Mouse (Mus musculus): ENCODE results near the gene Anxa9.
"Not testable (repeated sequence)": the region's sequence is repeated elsewhere in the genome, so short reads cannot be mapped to it uniquely, and the experiment has no call there.

The Anxa9 gene

DNA sequence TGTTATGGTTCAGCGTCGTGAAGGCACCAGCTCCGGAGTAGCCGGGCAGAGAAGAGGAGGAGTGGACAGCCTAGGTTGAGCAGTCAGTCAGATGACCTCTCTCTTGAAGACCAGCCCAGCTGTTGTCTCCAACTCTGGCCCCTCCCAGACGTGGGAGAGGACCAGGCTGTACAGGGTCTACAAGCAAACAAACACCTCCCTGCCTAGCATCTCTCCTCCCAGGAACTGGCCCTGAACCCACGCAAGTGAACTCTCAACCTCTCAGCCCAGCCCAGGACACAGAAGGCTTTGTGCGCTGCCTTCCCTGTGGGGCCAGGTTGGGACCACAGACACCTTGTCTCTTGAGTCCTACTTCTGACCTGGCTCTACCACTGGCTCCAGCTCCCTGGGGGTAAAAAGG is at the start of gene Anxa9:
TSS of gene Anxa9 (minus strand) at position 77 of the 400 bp plus-strand sequence.
- CTCF ChIA-PET, result interaction anchor here in 3 of 4 experiments (0.6 to 1.1 kb wide), 5 partner anchors 10 to 357 kb away, joined by 3 to 7 read pairs (median 3); partner anchors contain the start of gene Gm128 (in 1 of the 3)
- POLR2A ChIA-PET, result interaction anchor here (0.5 to 3.7 kb wide), 14 partner anchors 8 to 158 kb away, joined by 3 to 24 read pairs (median 4); partner anchors contain the start of genes Cdc42se1 (in 1 of the 4) and Cers2 (in 1 of the 4)

DNA sequence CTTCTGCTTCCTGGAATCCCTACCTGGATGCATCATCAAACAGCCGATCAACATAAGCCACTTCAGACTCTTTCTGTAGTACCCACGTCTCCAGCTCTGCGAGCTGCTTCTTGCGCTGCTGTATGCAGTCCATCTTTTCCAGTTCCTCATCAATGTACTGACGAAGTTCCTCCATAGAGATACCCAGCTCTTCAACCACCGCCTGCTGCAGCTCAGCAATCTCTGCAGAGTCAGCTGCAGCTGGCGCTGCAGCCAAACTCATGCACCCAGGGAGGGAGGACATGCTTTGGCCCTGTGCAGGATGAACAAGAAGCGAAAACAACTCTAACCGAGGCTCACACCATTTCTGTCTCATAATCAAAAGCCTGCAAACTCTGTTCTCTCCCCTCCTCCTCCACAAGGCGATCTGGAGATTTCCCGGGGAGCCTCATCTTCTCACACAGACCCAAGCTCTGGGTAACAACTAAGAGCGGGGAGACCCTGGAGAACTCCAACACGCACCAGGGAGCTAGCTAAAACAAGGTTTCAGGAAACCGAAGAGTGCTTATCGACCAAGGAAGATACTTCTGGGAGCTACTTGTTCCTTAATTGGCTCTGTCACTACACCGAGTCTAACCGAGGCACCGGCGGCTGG is 49.1 kb upstream of the Anxa9 start:
- POLR2A ChIA-PET, result interaction anchor here in 1 of 4 experiments (0.6 kb wide), 1 partner anchor 21 kb away, joined by 3 read pairs; no protein-coding TSS in a partner anchor
- CTCF ChIA-PET, result not testable (repeated sequence)

DNA sequence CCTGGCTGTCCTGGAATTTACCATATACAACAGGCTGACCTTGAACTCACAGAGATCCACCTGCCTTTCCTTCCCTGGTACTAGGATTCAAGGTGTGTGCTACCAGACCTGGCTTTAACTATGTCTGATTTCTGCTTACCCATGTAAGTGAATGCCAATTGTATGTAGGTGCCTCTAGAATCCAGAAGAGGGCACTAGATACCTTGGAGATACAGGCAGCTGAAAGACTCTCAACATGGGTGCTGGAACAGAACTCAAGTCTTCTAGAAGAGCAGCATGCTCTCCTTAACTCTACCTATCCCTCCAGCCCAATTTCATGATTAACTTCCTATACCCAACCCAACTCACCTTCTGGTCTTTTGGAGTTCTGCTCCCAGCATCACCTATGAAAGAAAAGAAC is 42.5 kb upstream of the Anxa9 start:
- ChIA-PET POLR2A (interaction anchor here in 3 of 4 experiments (0.7 to 1.5 kb wide), 11 partner anchors 8 to 326 kb away, joined by 3 to 10 read pairs (median 3); partner anchors contain the start of gene Arnt (in 1 of the 3)), CTCF (interaction anchor here (0.5 to 2.2 kb wide), 26 partner anchors 10 to 766 kb away, joined by 3 to 16 read pairs (median 4); partner anchors contain the start of genes 4930558C23Rik (in 1 of the 4), Arnt (in 1 of the 4) and Cers2 (in 1 of the 4))

DNA sequence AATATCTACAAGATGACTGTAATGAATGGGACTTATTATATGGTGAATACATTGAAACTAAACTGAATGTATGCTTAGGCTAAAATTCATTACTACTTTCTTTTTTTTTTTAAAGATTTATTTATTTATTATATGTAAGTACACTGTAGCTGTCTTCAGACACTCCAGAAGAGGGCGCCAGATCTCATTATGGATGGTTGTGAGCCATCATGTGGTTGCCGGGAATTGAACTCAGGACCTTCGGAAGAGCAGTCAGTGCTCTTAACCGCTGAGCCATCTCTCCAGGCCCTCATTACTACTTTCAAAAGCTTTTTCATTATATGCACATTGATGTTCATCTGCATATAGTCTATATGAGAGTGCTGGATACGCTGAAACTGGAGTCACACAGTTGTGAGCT is 41.4 kb upstream of the Anxa9 start:
- POLR2A ChIA-PET, result interaction anchor here (0.5 to 1.5 kb wide), 7 partner anchors 9 to 228 kb away, joined by 3 to 4 read pairs (median 3); no protein-coding TSS in a partner anchor
- CTCF ChIA-PET, result interaction anchor here (0.6 to 2.2 kb wide), 6 partner anchors 12 to 102 kb away, joined by 3 to 16 read pairs (median 3); no protein-coding TSS in a partner anchor

- POLR2A ChIA-PET, result interaction anchor here in 1 of 4 experiments (1.4 kb wide), 1 partner anchor 95 kb away, joined by 4 read pairs; the partner anchor contains the start of gene Bnipl
- CTCF ChIA-PET, result interaction anchor here in 1 of 4 experiments (0.9 kb wide), 1 partner anchor 36 kb away, joined by 3 read pairs; no protein-coding TSS in a partner anchor
Observed at GRCm38 (mm10) chr3:95346454-95346853, 39.5 kb upstream of the Anxa9 start.

- CTCF ChIA-PET, result interaction anchor here in 1 of 4 experiments (1.3 kb wide), 1 partner anchor 107 kb away, joined by 3 read pairs; no protein-coding TSS in a partner anchor
Observed at GRCm38 (mm10) chr3:95343356-95344000, 36.5 kb upstream of the Anxa9 start.

GRCm38 (mm10) chr3:95338251-95338650 is 31.3 kb upstream of the Anxa9 start:
- CTCF ChIA-PET, result interaction anchor here in 2 of 4 experiments (0.6 to 2.2 kb wide), 3 partner anchors 12 to 112 kb away, joined by 4 to 9 read pairs (median 6); no protein-coding TSS in a partner anchor
- POLR2A ChIA-PET, result interaction anchor here in 3 of 4 experiments (0.9 to 2.1 kb wide), 5 partner anchors 11 to 19 kb away, joined by 3 to 6 read pairs (median 3); no protein-coding TSS in a partner anchor

More at GRCm38 (mm10) chr3:95343356-95344000, 36.5 kb upstream of the Anxa9 start:
- POLR2A ChIA-PET, result interaction anchor here in 2 of 4 experiments (1.4 to 1.9 kb wide), 3 partner anchors 20 to 331 kb away, joined by 3 to 6 read pairs (median 4); no protein-coding TSS in a partner anchor

- ChIA-PET POLR2A (interaction anchor here in 3 of 4 experiments (0.6 to 2.1 kb wide), 7 partner anchors 10 to 119 kb away, joined by 3 to 6 read pairs (median 4); partner anchors contain the start of gene Prune1 (in 1 of the 3)), CTCF (interaction anchor here in 1 of 4 experiments (0.6 to 0.7 kb wide), 2 partner anchors 18 to 113 kb away, joined by 4 to 6 read pairs; no protein-coding TSS in a partner anchor)
Observed at GRCm38 (mm10) chr3:95337345-95337744, 30.4 kb upstream of the Anxa9 start.

DNA sequence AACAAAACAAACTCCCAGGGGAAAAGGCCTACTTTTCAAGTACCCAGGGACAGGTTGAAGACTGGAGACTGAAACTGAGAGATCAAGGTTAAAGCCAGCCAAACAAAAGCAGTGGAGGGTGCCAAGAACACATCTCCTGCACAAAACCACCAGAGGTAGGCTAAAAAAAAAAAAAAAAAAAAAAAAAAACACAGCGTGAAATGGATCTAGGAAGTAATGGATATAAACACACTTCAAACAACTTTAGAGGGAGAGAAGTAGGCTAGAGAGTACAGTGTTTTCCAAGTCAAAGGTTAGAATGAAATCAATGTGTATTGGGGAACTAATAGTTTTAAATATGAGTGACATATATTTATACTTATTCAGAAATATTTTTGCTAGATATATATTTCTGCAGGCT is 24.6 kb upstream of the Anxa9 start:
- POLR2A ChIA-PET, result no interaction called here
- CTCF ChIA-PET, result interaction anchor here in 1 of 4 experiments (0.5 kb wide), 1 partner anchor 181 kb away, joined by 4 read pairs; no protein-coding TSS in a partner anchor

GRCm38 (mm10) chr3:95328803-95329404 is 21.9 kb upstream of the Anxa9 start:
- ChIA-PET POLR2A (interaction anchor here in 2 of 4 experiments (1.2 to 1.8 kb wide), 3 partner anchors 10 to 28 kb away, joined by 4 read pairs; no protein-coding TSS in a partner anchor), CTCF (interaction anchor here in 2 of 4 experiments (1.0 to 1.6 kb wide), 2 partner anchors 10 to 11 kb away, joined by 4 to 6 read pairs; no protein-coding TSS in a partner anchor)

DNA sequence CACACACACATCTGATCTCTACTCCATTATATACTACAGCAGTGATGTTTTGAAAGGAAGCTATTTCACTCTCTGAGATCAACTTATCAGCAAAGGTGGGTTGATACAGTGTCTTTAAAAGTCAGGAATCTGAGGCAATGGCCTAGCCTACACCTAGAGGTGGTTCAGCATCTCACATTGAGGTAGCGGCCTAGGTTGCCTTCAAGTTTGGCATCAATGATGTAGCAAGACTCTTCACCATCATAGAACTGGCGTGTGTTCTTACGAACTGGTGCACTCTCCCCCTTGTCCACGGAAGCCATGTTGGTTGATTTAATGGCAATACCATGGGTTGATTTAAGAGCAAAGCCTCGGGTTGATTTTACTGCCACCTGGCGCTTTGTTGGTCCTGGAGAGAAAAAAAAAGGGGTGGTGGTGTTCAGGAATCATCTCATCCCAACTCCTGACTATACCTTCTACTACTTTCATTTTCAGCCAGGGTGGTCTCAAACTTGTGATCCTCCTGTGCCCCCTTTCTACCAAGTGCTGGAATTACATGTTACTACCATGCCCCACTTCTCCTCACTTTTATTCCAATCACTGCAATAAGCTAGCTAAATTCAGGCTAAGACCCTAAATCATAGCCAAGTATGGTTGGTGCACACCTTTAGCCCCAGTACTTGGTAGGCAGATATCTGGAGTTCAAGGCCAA is 17.6 kb upstream of the Anxa9 start:
- ChIA-PET POLR2A (interaction anchor here in 3 of 4 experiments (0.5 to 1.4 kb wide), 8 partner anchors 8 to 151 kb away, joined by 3 to 5 read pairs (median 3); no protein-coding TSS in a partner anchor), CTCF (interaction anchor here in 2 of 4 experiments (0.6 to 1.3 kb wide), 6 partner anchors 10 to 618 kb away, joined by 3 to 4 read pairs (median 4); partner anchors contain the start of gene Cers2 (in 2 of the 2))

DNA sequence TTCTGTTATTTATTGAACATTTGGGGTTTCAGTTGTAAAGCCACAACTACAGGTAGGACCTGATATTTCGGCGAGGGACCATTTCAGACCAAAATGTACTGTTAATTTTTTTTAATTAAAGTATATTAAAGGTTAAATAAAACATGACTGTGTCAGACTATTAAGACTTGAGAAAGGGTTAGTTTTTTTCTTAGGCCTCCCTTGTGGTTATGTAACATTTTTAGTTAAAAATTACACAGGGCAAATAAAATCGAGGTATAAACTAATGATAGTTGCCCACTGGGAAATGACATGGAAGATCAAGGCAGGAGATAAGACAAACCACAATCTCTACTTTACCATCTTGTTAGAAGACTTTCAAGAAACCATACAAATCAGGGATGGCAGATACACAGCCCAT is 16.5 kb upstream of the Anxa9 start:
- CTCF ChIA-PET, result interaction anchor here in 1 of 4 experiments (1.8 kb wide), 1 partner anchor 13 kb away, joined by 8 read pairs; no protein-coding TSS in a partner anchor
- POLR2A ChIA-PET, result interaction anchor here in 2 of 4 experiments (1.1 to 1.8 kb wide), 6 partner anchors 11 to 104 kb away, joined by 3 to 6 read pairs (median 4); no protein-coding TSS in a partner anchor

DNA sequence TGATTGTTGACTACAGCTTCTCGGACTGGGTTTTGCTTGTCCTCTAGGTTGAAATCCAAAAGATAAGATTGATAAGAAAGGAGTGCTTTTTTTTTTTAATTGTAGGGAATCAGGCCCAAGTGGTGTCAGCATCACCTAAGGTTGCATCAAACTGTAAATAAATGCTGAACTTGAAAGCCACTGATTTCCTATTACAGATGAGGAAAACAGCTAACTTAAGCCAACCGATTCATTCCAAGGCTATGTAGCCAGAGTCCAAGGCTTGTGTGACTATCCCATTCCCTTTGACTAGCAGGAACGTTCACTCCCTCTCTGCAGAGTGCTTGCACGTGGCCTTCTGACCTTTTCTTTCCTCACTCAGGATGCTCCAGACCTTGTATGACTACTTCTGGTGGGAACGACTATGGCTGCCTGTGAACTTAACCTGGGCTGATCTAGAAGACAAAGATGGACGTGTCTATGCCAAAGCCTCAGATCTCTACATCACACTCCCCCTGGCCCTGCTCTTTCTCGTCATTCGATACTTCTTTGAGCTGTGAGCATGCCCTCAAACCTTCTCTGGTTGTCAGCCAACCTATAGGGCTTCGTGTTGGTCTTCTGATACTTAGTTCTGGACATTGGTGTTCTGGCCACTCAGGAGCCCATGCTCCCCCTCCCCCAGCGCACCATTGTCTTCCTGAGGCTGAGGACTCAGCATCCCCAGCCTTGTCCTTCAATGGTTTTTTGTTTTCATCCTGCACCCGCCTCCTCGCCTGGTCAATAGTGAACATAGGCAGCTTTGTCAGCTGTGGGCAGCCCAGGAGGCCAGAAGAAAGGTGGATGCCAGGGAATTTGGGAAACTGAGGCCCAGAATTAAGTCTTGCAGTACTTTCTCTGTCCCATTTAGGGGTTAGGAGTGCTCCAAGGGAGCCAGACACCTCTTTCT is 13.0 kb upstream of the Anxa9 start:
- ChIA-PET POLR2A (interaction anchor here in 1 of 4 experiments (0.7 kb wide), 1 partner anchor 536 kb away, joined by 4 read pairs; no protein-coding TSS in a partner anchor), CTCF (interaction anchor here in 2 of 4 experiments (1.0 to 1.6 kb wide), 2 partner anchors 9 to 30 kb away, joined by 4 to 5 read pairs; no protein-coding TSS in a partner anchor)

DNA sequence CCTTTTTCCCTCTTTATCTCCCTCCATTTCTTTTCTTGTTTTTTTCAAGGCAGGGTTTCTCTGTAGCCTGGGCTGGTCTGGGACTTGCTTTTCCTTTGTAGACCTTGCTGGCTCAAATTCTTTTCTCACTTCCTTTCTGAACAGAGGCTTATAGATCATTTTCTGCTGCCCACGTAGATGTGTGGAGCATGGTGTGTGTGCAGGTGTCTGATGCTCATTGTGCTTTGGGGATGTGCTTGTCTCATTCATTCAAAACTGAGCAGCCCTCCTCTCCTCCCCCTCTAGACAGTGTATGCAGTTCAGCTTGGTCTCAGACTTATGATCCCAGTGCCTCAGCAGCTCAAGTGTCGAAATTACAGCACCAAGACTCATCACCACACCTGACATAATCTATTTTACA is 12.1 kb upstream of the Anxa9 start:
- CTCF ChIA-PET, result interaction anchor here in 2 of 4 experiments (0.5 to 2.1 kb wide), 5 partner anchors 9 to 106 kb away, joined by 3 to 8 read pairs (median 4); no protein-coding TSS in a partner anchor
- POLR2A ChIA-PET, result interaction anchor here in 3 of 4 experiments (0.8 to 1.0 kb wide), 4 partner anchors 9 to 115 kb away, joined by 3 to 5 read pairs (median 4); partner anchors contain the start of gene Arnt (in 1 of the 3)

GRCm38 (mm10) chr3:95318548-95318947 is 11.6 kb upstream of the Anxa9 start:
- ChIA-PET CTCF (interaction anchor here in 3 of 4 experiments (0.5 to 2.1 kb wide), 6 partner anchors 8 to 105 kb away, joined by 3 to 8 read pairs (median 4); no protein-coding TSS in a partner anchor), POLR2A (interaction anchor here in 3 of 4 experiments (0.8 to 1.2 kb wide), 5 partner anchors 10 to 176 kb away, joined by 3 to 5 read pairs (median 3); partner anchors contain the start of gene Arnt (in 1 of the 3))

All from embryonic stem cell, embryonic (primary cell).